Mouse (Mus musculus) hindbrain, embryonic 13.5 days (tissue): Measurements from ENCODE around the gene Fancc. TPM values are rescaled to one million over a fixed set of nuclear protein-coding genes. Genes with fewer than 3 reads are reported as not detected.

Experiments used
- ATAC-seq: fragments of 200-750 bp; cut with Nextera tagmentation; 2 replicates; pipeline ENCODE4 v1.8.0; 2017; ENCODE audit warnings: moderate TSS enrichment; ENCODE audit not compliant: low FRiP score
- H3K27ac ChIP-seq: fragments of 300-500 bp; sonication (generic); 2 replicates; pipeline ENCODE4 v1.5.1; 2015; ENCODE audit warnings: inconsistent platforms, mild to moderate bottlenecking, moderate library complexity
- H3K27me3 ChIP-seq: fragments of 300-500 bp; sonication (generic); 2 replicates; pipeline ENCODE4 v1.6.1; 2015; ENCODE audit warnings: mild to moderate bottlenecking, inconsistent platforms
- H3K36me3 ChIP-seq: fragments of 300-500 bp; sonication (generic); 2 replicates; pipeline ENCODE4 v1.6.1; 2015; ENCODE audit warnings: mild to moderate bottlenecking, inconsistent platforms
- H3K4me1 ChIP-seq: fragments of 300-500 bp; sonication (generic); replicated peaks from 2 replicates; pipeline ENCODE4 v1.6.1; 2015; ENCODE audit warnings: inconsistent platforms
- H3K4me2 ChIP-seq: fragments of 300-500 bp; sonication (generic); 2 replicates; pipeline ENCODE4 v1.6.1; 2015; ENCODE audit warnings: inconsistent platforms, mild to moderate bottlenecking, moderate library complexity
- H3K4me3 ChIP-seq: fragments of 300-500 bp; sonication (generic); 2 replicates; pipeline ENCODE4 v1.5.1; 2015; ENCODE audit warnings: mild to moderate bottlenecking, inconsistent platforms
- H3K9ac ChIP-seq: fragments of 300-500 bp; sonication (generic); 2 replicates; pipeline ENCODE4 v1.6.1; 2015; ENCODE audit warnings: mild to moderate bottlenecking, inconsistent platforms
- H3K9me3 ChIP-seq: fragments of 300-500 bp; sonication (generic); 2 replicates; pipeline ENCODE4 v1.6.1; 2016; ENCODE audit warnings: inconsistent platforms
- WGBS: fragments of 180-500 bp; shearing (Covaris S2); methylation state at CpG from one replicate; pipeline ENCODE4 v1.1.7; 2015; 5-methylcytosine and 5-hydroxymethylcytosine counted together
- polyA plus RNA-seq: library from polyadenylated mRNA; unstranded; fragments of >200 nt; fragmentation: Nextera tagmentation; extraction: Ambion mirVana; gene quantifications from 2 replicates; pipeline ENCODE4 v1.2.1, GENCODE M21; 2015

Fancc gene
- polyA plus RNA-seq, 1 experiment from 2014 or later: 16.3 TPM

- WGBS: 66% methylated on average over 4 of the region's 4 CpGs
- no peak overlapping the region for H3K9ac ChIP-seq
- no peak overlapping the region for H3K4me3 ChIP-seq
- no peak overlapping the region for H3K4me2 ChIP-seq
- no peaks in the 10 kb centered on the region for H3K9me3 ChIP-seq
- no peaks in the 10 kb centered on the region for H3K36me3 ChIP-seq
- no peak overlapping the region for H3K27ac ChIP-seq
- ATAC-seq: no peak
- no peaks in the 10 kb centered on the region for H3K27me3 ChIP-seq
- 0 out of 2 replicates have a peak, but pooled peaks cover 6% of the 10 kb centered on the region for H3K4me1 ChIP-seq
Observed at GRCm38 (mm10) chr13:63411310-63412022, 85.6 kb downstream of the Fancc start.

- Histone ChIP-seq H3K9me3 (no peaks in the 10 kb centered on the region), H3K4me2 (no peak overlapping the region), H3K27ac (no peak overlapping the region), H3K36me3 (no peaks in the 10 kb centered on the region), H3K4me3 (no peak overlapping the region), H3K4me1 (0 out of 2 replicates have a peak, but pooled peaks cover 6% of the 10 kb centered on the region), H3K9ac (no peak overlapping the region), H3K27me3 (no peaks in the 10 kb centered on the region)
- 87% methylated on average over 9 of the region's 9 CpGs for WGBS
- ATAC-seq: no peak
Observed at GRCm38 (mm10) chr13:63410578-63411298, 86.3 kb downstream of the Fancc start.

GRCm38 (mm10) chr13:63405151-63405550 lies 91.9 kb downstream of the Fancc start:
- no peaks in the 10 kb centered on the region for H3K36me3 ChIP-seq
- 88% methylated on average over 4 of the region's 4 CpGs for WGBS
- ATAC-seq: no peak
- no peak overlapping the region for H3K4me3 ChIP-seq
- H3K9ac ChIP-seq: no peak overlapping the region
- no peaks in the 10 kb centered on the region for H3K27me3 ChIP-seq
- H3K27ac ChIP-seq: no peak overlapping the region
- H3K4me1 ChIP-seq: no peaks in the 10 kb centered on the region
- no peaks in the 10 kb centered on the region for H3K9me3 ChIP-seq
- no peak overlapping the region for H3K4me2 ChIP-seq

- no peaks in the 10 kb centered on the region for H3K27me3 ChIP-seq
- no peaks in the 10 kb centered on the region for H3K9me3 ChIP-seq
- ATAC-seq: no peak
- H3K4me3 ChIP-seq: no peak overlapping the region
- H3K9ac ChIP-seq: no peak overlapping the region
- H3K4me2 ChIP-seq: no peak overlapping the region
- no peak overlapping the region for H3K27ac ChIP-seq
- WGBS: 87% methylated on average over 2 of the region's 2 CpGs
- no peaks in the 10 kb centered on the region for H3K36me3 ChIP-seq
- H3K4me1 ChIP-seq: no peaks in the 10 kb centered on the region
Observed at GRCm38 (mm10) chr13:63404657-63405056, 92.4 kb downstream of the Fancc start.

GRCm38 (mm10) chr13:63402823-63403222 lies 94.3 kb downstream of the Fancc start:
- no peak for ATAC-seq
- Histone ChIP-seq H3K9me3 (no peaks in the 10 kb centered on the region), H3K4me2 (no peak overlapping the region), H3K27me3 (no peaks in the 10 kb centered on the region), H3K4me3 (no peak overlapping the region), H3K4me1 (no peaks in the 10 kb centered on the region), H3K9ac (no peak overlapping the region), H3K27ac (no peak overlapping the region), H3K36me3 (no peaks in the 10 kb centered on the region)
- WGBS: 86% methylated on average over 2 of the region's 2 CpGs

- no peaks in the 10 kb centered on the region for H3K27me3 ChIP-seq
- no peak overlapping the region for H3K27ac ChIP-seq
- no peak for ATAC-seq
- no peak overlapping the region for H3K4me3 ChIP-seq
- 94% methylated on average over 6 of the region's 6 CpGs for WGBS
- no peaks in the 10 kb centered on the region for H3K9me3 ChIP-seq
- H3K36me3 ChIP-seq: no peaks in the 10 kb centered on the region
- H3K4me1 ChIP-seq: no peaks in the 10 kb centered on the region
- no peak overlapping the region for H3K4me2 ChIP-seq
- H3K9ac ChIP-seq: no peak overlapping the region
Observed at GRCm38 (mm10) chr13:63400069-63400468, 97.0 kb downstream of the Fancc start.

GRCm38 (mm10) chr13:63397420-63397819 lies 99.7 kb downstream of the Fancc start:
- Histone ChIP-seq H3K4me3 (no peak overlapping the region), H3K4me1 (no peaks in the 10 kb centered on the region), H3K4me2 (no peak overlapping the region), H3K27me3 (no peaks in the 10 kb centered on the region), H3K9me3 (no peaks in the 10 kb centered on the region), H3K27ac (no peak overlapping the region), H3K36me3 (no peaks in the 10 kb centered on the region), H3K9ac (no peak overlapping the region)
- ATAC-seq: no peak
- 94% methylated on average over 1 of the region's 1 CpGs for WGBS

GRCm38 (mm10) chr13:63394304-63395063 lies 102.6 kb downstream of the Fancc start:
- Histone ChIP-seq H3K27me3 (no peaks in the 10 kb centered on the region), H3K4me1 (no peaks in the 10 kb centered on the region), H3K4me3 (no peak overlapping the region), H3K9ac (no peak overlapping the region), H3K4me2 (no peak overlapping the region), H3K9me3 (no peaks in the 10 kb centered on the region), H3K36me3 (no peaks in the 10 kb centered on the region), H3K27ac (no peak overlapping the region)
- no peak for ATAC-seq
- 87% methylated on average over 7 of the region's 7 CpGs for WGBS

GRCm38 (mm10) chr13:63385234-63385633 lies 111.8 kb downstream of the Fancc start:
- H3K4me3 ChIP-seq: no peak overlapping the region
- H3K9me3 ChIP-seq: no peaks in the 10 kb centered on the region
- no peak overlapping the region for H3K9ac ChIP-seq
- H3K27me3 ChIP-seq: no peaks in the 10 kb centered on the region
- peaks cover 3% of the 10 kb centered on the region; the same call in 1 of the 2 replicates for H3K36me3 ChIP-seq
- H3K27ac ChIP-seq: no peak overlapping the region
- no peaks in the 10 kb centered on the region for H3K4me1 ChIP-seq
- ATAC-seq: no peak
- 94% methylated on average over 2 of the region's 2 CpGs for WGBS
- H3K4me2 ChIP-seq: no peak overlapping the region

- Histone ChIP-seq H3K27ac (no peak overlapping the region), H3K9me3 (no peaks in the 10 kb centered on the region), H3K9ac (no peak overlapping the region), H3K36me3 (peaks cover 3% of the 10 kb centered on the region; the same call in 1 of the 2 replicates), H3K27me3 (no peaks in the 10 kb centered on the region), H3K4me1 (no peaks in the 10 kb centered on the region), H3K4me3 (no peak overlapping the region), H3K4me2 (no peak overlapping the region)
- 89% methylated on average over 3 of the region's 3 CpGs for WGBS
- ATAC-seq: no peak
Observed at GRCm38 (mm10) chr13:63384775-63385174, 112.3 kb downstream of the Fancc start.

GRCm38 (mm10) chr13:63382206-63382605 lies 114.9 kb downstream of the Fancc start:
- H3K36me3 ChIP-seq: peaks cover 3% of the 10 kb centered on the region; the same call in 1 of the 2 replicates
- H3K4me2 ChIP-seq: no peak overlapping the region
- H3K4me1 ChIP-seq: no peaks in the 10 kb centered on the region
- H3K27me3 ChIP-seq: no peaks in the 10 kb centered on the region
- no peak for ATAC-seq
- no peaks in the 10 kb centered on the region for H3K9me3 ChIP-seq
- 77% methylated on average over 2 of the region's 2 CpGs for WGBS
- H3K27ac ChIP-seq: no peak overlapping the region
- no peak overlapping the region for H3K9ac ChIP-seq
- no peak overlapping the region for H3K4me3 ChIP-seq

GRCm38 (mm10) chr13:63373460-63374166 lies 123.5 kb downstream of the Fancc start:
- H3K4me1 ChIP-seq: no peaks in the 10 kb centered on the region
- H3K9ac ChIP-seq: no peak overlapping the region
- no peaks in the 10 kb centered on the region for H3K27me3 ChIP-seq
- no peaks in the 10 kb centered on the region for H3K36me3 ChIP-seq
- no peak for ATAC-seq
- H3K27ac ChIP-seq: no peak overlapping the region
- H3K4me3 ChIP-seq: no peak overlapping the region
- no peak overlapping the region for H3K4me2 ChIP-seq
- WGBS: 91% methylated on average over 7 of the region's 7 CpGs
- H3K9me3 ChIP-seq: no peaks in the 10 kb centered on the region
